Mouse (Mus musculus) small intestine, adult 2 months (tissue): ENCODE data around the gene Rfx1. TPM values are rescaled to one million over a fixed set of nuclear protein-coding genes. Genes with fewer than 3 reads are reported as not detected.

Source experiments
- H3K27ac ChIP-seq: fragments of 200-500 bp; 2 replicates; pipeline ENCODE4 v1.5.1; 2012; ENCODE audit warnings: low read depth, low read length, control low read depth, inconsistent platforms; ENCODE audit not compliant: insufficient read depth
- H3K27me3 ChIP-seq: fragments of 200-500 bp; 2 replicates; pipeline ENCODE4 v1.6.1; 2012; ENCODE audit warnings: mild to moderate bottlenecking, moderate library complexity, low read length, inconsistent platforms; ENCODE audit not compliant: control insufficient read depth, insufficient read depth
- H3K36me3 ChIP-seq: fragments of 200-500 bp; 2 replicates; pipeline ENCODE4 v1.6.1; 2012; ENCODE audit warnings: mild to moderate bottlenecking, low read length, control low read depth, inconsistent platforms; ENCODE audit not compliant: control insufficient read depth, insufficient read depth
- H3K4me1 ChIP-seq: fragments of 200-500 bp; 2 replicates; pipeline ENCODE4 v1.6.1; 2012; ENCODE audit warnings: low read length, inconsistent platforms, mixed read lengths; ENCODE audit not compliant: control insufficient read depth, insufficient read depth, insufficient read length
- H3K4me3 ChIP-seq: fragments of 200-500 bp; 2 replicates; pipeline ENCODE4 v1.5.1; 2012; ENCODE audit warnings: low read depth, mild to moderate bottlenecking, control low read depth, inconsistent platforms, low read length, moderate library complexity
- CTCF ChIP-seq: fragments of 200-500 bp; IDR thresholded peaks from 2 replicates; pipeline ENCODE4 v1.5.1; 2012; ENCODE audit warnings: low read depth, mild to moderate bottlenecking, control low read depth, inconsistent platforms, low read length, moderate library complexity, mixed read lengths; ENCODE audit not compliant: insufficient replicate concordance, insufficient read length; ENCODE audit errors: extremely low read depth
- POLR2A ChIP-seq: fragments of 200-500 bp; IDR thresholded peaks from 2 replicates; pipeline ENCODE4 v1.6.1; 2012; ENCODE audit warnings: low read depth, mild to moderate bottlenecking, control low read depth, inconsistent platforms, low read length, moderate library complexity
- WGBS: fragments of 180-500 bp; shearing (Covaris S2); methylation state at CpG from one replicate; pipeline ENCODE4 v1.1.7; 2018; 5-methylcytosine and 5-hydroxymethylcytosine counted together
- polyA plus RNA-seq: library from polyadenylated mRNA; depleted of rRNA; stranded (reverse); fragments of >200 nt; gene quantifications from 2 replicates; pipeline ENCODE4 v1.2.3, GENCODE M21; 2012

Gene Rfx1
- polyA plus RNA-seq, 1 experiment, result 42.2 TPM

- no peaks in the 10 kb centered on the region for H3K4me1 ChIP-seq
- no peak for TF ChIP-seq CTCF
- no peak for TF ChIP-seq POLR2A
- H3K27me3 ChIP-seq, result no peaks in the 10 kb centered on the region
- 0 out of 2 replicates have a peak overlapping the region, but pooled peaks have one; percentile 2 for H3K27ac ChIP-seq
- WGBS, result 53% methylated on average over 2 of the region's 2 CpGs
- H3K4me3 ChIP-seq, result no peak overlapping the region
- no peaks in the 10 kb centered on the region for H3K36me3 ChIP-seq
Observed at GRCm38 (mm10) chr8:84126742-84127141, 60.1 kb downstream of the Rfx1 start.

- WGBS, result 71% methylated on average over 17 of the region's 17 CpGs
- no peak overlapping the region for H3K27ac ChIP-seq
- H3K4me3 ChIP-seq, result peak overlapping the region; percentile 27
- TF ChIP-seq CTCF (no peak), POLR2A (no peak)
- H3K4me1 ChIP-seq, result no peaks in the 10 kb centered on the region
- H3K27me3 ChIP-seq, result no peaks in the 10 kb centered on the region
- peaks cover 6% of the 10 kb centered on the region for H3K36me3 ChIP-seq
Observed at GRCm38 (mm10) chr8:84127202-84127901, 60.7 kb downstream of the Rfx1 start.

- no peaks in the 10 kb centered on the region for H3K4me1 ChIP-seq
Observed at GRCm38 (mm10) chr8:84128277-84128676, 61.6 kb downstream of the Rfx1 start.

GRCm38 (mm10) chr8:84130806-84131205 is 64.2 kb downstream of the Rfx1 start:
- no peak for TF ChIP-seq POLR2A
- no peak for TF ChIP-seq CTCF
- Histone ChIP-seq H3K27ac (no peak overlapping the region), H3K27me3 (no peaks in the 10 kb centered on the region), H3K4me3 (no peak overlapping the region), H3K36me3 (peaks cover 39% of the 10 kb centered on the region), H3K4me1 (no peaks in the 10 kb centered on the region)
- 49% methylated on average over 30 of the region's 30 CpGs for WGBS

More at GRCm38 (mm10) chr8:84128277-84128676, 61.6 kb downstream of the Rfx1 start:
- peak overlapping the region; percentile 23; the same call in 1 of the 2 replicates for H3K4me3 ChIP-seq
- no peaks in the 10 kb centered on the region for H3K27me3 ChIP-seq
- peaks cover 14% of the 10 kb centered on the region for H3K36me3 ChIP-seq
- 58% methylated on average over 8 of the region's 8 CpGs for WGBS
- no peak overlapping the region for H3K27ac ChIP-seq
- TF ChIP-seq POLR2A, result no peak
- no peak for TF ChIP-seq CTCF

GRCm38 (mm10) chr8:84132225-84132624 is 65.6 kb downstream of the Rfx1 start:
- peaks cover 53% of the 10 kb centered on the region for H3K36me3 ChIP-seq
- H3K27me3 ChIP-seq, result no peaks in the 10 kb centered on the region
- TF ChIP-seq POLR2A (no peak), CTCF (no peak)
- 77% methylated on average over 8 of the region's 8 CpGs for WGBS
- H3K27ac ChIP-seq, result no peak overlapping the region
- no peaks in the 10 kb centered on the region for H3K4me1 ChIP-seq
- no peak overlapping the region for H3K4me3 ChIP-seq

- no peak overlapping the region for H3K4me3 ChIP-seq
- H3K36me3 ChIP-seq, result peaks cover 93% of the 10 kb centered on the region
- H3K27ac ChIP-seq, result no peak overlapping the region
- 92% methylated on average over 3 of the region's 3 CpGs for WGBS
- H3K4me1 ChIP-seq, result no peaks in the 10 kb centered on the region
- TF ChIP-seq CTCF (no peak), POLR2A (no peak)
- no peaks in the 10 kb centered on the region for H3K27me3 ChIP-seq
Observed at GRCm38 (mm10) chr8:84137848-84138247, 71.2 kb downstream of the Rfx1 start.

GRCm38 (mm10) chr8:84140838-84141237 is 74.2 kb downstream of the Rfx1 start:
- Histone ChIP-seq H3K27me3 (no peaks in the 10 kb centered on the region), H3K27ac (no peak overlapping the region), H3K4me1 (no peaks in the 10 kb centered on the region), H3K36me3 (peaks cover 78% of the 10 kb centered on the region), H3K4me3 (no peak overlapping the region)
- no peak for TF ChIP-seq POLR2A
- TF ChIP-seq CTCF, result no peak
- WGBS, result 91% methylated on average over 4 of the region's 4 CpGs
